Mouse (Mus musculus) brown adipose tissue, adult 24 weeks (tissue): ENCODE results near the gene Gast. TPM values are rescaled to one million over a fixed set of nuclear protein-coding genes. Genes with fewer than 3 reads are reported as not detected.
"Not testable (repeated sequence)": the region's sequence is repeated elsewhere in the genome, so short reads cannot be mapped to it uniquely, and the experiment has no call there.

Experiments
- H3K27ac ChIP-seq: fragments of 200-500 bp; replicated peaks from 2 replicates; pipeline ENCODE4 v1.5.1; 2012; ENCODE audit warnings: low read depth, mild to moderate bottlenecking, low read length
- H3K4me1 ChIP-seq: fragments of 200-500 bp; 2 replicates; pipeline ENCODE4 v1.6.1; 2012; ENCODE audit warnings: low read length, mixed read lengths; ENCODE audit not compliant: control insufficient read depth, insufficient read depth, insufficient read length
- H3K4me3 ChIP-seq: fragments of 200-500 bp; 2 replicates; pipeline ENCODE4 v1.5.1; 2012; ENCODE audit warnings: low read depth, mild to moderate bottlenecking, low read length, moderate library complexity; ENCODE audit not compliant: insufficient read depth
- polyA plus RNA-seq: library from polyadenylated mRNA; stranded (reverse); fragments of >200 nt; gene quantifications from 2 replicates; pipeline ENCODE4 v1.2.4, GENCODE M21; 2012; ENCODE audit not compliant: missing spikeins, insufficient read depth, insufficient read length

Gast gene
- polyA plus RNA-seq = not detected in 2 replicates

- Histone ChIP-seq H3K4me1 (no peaks in the 10 kb centered on the region), H3K27ac (no peak within 1 kb of the TSS), H3K4me3 (no peak within 1 kb of the TSS)
Measured at GRCm38 (mm10) chr11:100333944-100334457, at the start of gene Gast. Gene Gast, plus strand, starts transcription at chr11:100334407.

DNA sequence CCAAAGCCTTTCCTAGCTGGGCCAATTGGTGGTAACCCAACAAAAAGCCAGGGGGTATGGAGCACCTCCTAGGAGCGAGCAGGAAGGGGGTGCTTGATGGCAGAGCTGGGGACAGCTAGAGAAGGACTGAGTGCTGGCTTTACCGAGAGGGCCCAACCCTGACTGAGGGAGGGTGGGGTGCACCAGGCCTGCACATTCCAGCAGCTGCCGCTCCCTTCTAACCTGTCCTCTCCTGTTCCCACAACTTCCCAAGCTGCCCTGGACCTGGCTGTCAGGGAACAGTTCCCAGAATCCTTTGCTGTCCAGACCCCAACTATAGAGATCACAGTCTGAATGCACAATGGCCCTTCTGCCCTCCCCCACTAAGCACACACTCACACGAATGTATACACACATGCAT is 49.2 kb upstream of the Gast start:
- no peak overlapping the region for H3K4me3 ChIP-seq
- H3K27ac ChIP-seq = no peak overlapping the region
- H3K4me1 ChIP-seq = no peaks in the 10 kb centered on the region

DNA sequence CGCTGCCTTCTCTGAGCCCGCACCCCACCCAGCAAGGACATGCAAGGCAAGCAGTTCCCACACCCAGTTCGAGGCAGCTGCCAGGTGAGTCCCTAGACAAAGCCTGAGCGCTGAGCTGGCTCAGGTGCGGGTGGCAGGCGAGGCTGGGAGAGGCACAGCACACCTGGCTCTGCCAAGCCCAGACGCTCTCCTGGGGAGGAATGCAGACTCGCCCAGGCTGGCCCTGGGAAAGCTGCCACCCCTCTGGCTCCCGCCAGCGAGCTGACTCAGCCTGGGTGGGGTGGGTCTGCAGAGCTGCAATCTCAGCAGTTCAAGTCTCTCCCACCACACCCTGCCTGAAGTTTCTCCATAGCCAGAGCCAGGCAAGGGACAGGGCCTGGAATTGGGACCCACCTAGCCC is 47.2 kb upstream of the Gast start:
- no peaks in the 10 kb centered on the region for H3K4me1 ChIP-seq
- H3K4me3 ChIP-seq = no peak overlapping the region
- no peak overlapping the region for H3K27ac ChIP-seq

- no peak overlapping the region for H3K27ac ChIP-seq
- H3K4me1 ChIP-seq = no peaks in the 10 kb centered on the region
- H3K4me3 ChIP-seq = no peak overlapping the region
Measured at GRCm38 (mm10) chr11:100288942-100289341, 45.3 kb upstream of the Gast start.

DNA sequence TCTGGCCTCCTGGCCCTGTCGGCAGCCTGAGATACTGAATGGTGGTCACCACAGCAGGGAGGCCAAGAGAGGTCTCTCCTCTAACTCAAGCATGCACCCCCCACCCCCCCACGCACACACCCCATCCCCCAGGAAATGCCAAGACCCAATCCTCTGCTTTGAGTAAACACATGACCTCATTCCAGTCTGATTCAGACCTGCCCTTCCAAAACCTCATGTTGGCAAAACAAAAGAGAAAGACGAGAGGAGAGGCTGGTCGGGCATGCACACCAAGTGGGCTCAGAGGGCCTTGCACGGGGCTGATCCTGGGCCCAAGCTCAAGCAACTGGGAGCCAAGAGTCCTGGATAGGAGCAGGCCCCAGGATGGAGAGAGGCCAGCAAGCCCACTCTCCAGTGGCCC is 44.0 kb upstream of the Gast start:
- H3K4me3 ChIP-seq = no peak overlapping the region
- no peaks in the 10 kb centered on the region for H3K4me1 ChIP-seq
- H3K27ac ChIP-seq = no peak overlapping the region

DNA sequence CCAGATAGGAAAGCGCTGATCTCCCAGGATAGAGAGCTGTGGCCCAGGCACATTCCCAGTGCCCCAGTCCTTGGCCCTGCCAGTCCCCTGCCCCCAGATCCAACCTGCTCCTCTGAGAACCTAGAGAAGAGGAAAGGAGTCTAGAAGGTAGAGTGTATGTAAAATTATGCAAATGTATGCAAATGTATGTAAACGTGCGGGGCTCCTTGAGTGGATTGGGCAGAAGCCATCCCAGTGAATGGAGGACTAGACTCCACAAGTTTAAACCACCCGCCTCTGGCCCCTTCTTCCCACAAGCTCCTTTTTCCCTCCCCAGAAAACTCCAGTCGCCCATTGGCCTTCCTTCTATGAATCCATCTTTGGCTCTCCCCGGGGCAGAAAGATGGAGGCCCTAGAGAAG is 41.3 kb upstream of the Gast start:
- H3K4me1 ChIP-seq = no peaks in the 10 kb centered on the region
- H3K4me3 ChIP-seq = no peak overlapping the region
- no peak overlapping the region for H3K27ac ChIP-seq

DNA sequence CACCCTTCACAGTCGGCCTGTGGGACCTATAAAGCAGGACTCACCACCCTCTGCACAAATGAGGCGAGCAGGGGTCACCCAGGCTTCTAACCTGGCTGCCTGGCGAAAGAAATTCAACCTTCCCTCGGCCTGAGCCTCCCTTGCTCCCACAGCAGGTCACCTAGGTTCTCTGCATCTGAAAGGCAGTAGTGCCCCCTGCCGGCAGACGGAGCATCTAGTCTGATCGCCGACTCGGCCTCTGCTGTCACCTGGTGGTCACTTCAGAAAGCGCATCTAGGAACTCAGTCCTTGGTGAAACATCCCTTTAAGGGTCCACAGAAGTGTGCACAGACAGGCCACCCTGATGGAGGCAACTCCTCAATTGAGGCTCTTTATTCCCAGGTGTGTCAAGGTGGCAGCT is 38.9 kb upstream of the Gast start:
- H3K4me3 ChIP-seq = no peak overlapping the region
- no peak overlapping the region for H3K27ac ChIP-seq
- H3K4me1 ChIP-seq = no peaks in the 10 kb centered on the region

GRCm38 (mm10) chr11:100297801-100298200 is 36.4 kb upstream of the Gast start:
- Histone ChIP-seq H3K4me3 (no peak overlapping the region), H3K4me1 (no peaks in the 10 kb centered on the region), H3K27ac (no peak overlapping the region)

DNA sequence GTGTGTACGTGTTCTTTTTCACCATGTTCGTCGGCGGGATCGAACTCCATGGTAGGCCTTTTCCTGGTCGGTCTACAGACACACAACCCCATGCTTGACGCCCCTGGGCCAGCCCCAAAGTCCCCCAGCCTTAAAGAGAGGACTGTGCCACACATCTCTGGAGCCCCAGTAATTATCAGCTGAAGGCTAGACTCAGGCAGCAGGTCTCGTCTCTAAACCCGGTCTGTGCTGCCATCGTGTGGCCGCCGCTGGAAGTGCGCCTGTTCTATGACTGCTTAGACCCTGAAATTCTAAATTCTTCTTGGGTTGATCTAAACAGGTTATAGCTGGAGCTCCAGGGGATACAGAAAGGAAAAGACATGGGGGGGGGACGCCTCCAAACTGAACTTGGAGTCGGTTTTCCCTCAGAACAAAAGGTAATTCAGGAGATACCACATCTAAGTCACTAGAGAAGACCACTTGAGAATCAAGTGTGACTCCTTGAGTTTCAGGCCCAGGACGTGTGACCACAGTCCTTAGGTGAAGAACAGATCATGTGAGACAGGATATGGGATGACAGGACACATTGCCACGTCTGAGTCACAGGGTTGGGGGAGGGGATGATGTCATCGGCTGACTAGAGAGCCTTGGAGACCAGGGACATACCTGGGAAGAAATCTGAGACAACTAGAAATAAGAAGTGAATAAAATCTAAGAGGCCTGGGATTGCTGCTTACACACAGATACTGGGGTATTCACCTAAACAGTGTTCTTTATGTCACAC is 35.8 kb upstream of the Gast start:
- Histone ChIP-seq H3K4me1 (no peaks in the 10 kb centered on the region), H3K27ac (no peak overlapping the region), H3K4me3 (no peak overlapping the region)

DNA sequence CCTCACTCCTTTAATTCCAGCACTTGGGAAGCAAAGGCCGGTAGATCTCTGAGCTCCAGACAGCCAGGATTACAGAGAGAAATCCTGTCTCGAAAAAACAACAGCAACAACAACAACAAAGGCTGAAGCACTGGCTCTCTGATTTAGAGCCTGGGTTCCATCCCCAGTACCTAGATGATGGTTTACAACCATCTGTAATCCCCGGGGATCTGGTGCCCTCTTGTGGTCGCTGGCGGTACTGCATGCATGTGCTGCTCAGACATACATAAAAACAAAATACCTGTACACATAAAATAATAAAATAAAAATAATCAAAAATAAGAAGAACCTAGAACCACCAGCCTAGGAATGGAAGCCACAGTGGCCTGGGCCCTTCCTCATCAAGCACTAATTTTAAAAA is 33.9 kb upstream of the Gast start:
- Histone ChIP-seq H3K4me3 (no peak overlapping the region), H3K4me1 (no peaks in the 10 kb centered on the region), H3K27ac (no peak overlapping the region)

- H3K27ac ChIP-seq = no peak overlapping the region
- H3K4me3 ChIP-seq = no peak overlapping the region
- H3K4me1 ChIP-seq = no peaks in the 10 kb centered on the region
Measured at GRCm38 (mm10) chr11:100301292-100301691, 32.9 kb upstream of the Gast start.

DNA sequence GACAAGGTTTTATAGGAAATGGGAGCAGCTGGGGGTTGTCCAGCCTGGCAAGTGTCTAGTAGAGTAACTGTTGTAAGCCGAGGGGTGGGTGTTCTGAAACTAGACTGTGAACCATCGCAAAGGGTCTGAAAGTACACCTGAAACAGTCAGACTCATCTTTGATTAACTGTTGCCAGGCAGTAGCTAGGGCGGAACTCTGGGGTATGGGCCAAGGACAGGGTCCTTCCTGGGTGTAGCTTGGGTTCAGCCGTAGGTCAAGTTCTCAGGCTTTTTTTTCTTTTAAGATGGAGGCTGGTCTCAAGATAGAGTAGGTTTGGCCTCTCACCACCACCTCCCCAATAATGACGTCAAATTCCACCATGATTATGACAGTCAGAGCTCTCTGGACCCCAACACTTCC is 26.3 kb upstream of the Gast start:
- H3K4me3 ChIP-seq = no peak overlapping the region
- no peak overlapping the region for H3K27ac ChIP-seq
- H3K4me1 ChIP-seq = no peaks in the 10 kb centered on the region; the same call in 1 of the 2 replicates

GRCm38 (mm10) chr11:100308672-100309071 is 25.5 kb upstream of the Gast start:
- not testable (repeated sequence) for H3K27ac ChIP-seq

GRCm38 (mm10) chr11:100311656-100312055 is 22.6 kb upstream of the Gast start:
- Histone ChIP-seq H3K27ac (no peak overlapping the region), H3K4me3 (no peak overlapping the region), H3K4me1 (no peaks in the 10 kb centered on the region; the same call in 1 of the 2 replicates)

More at GRCm38 (mm10) chr11:100308672-100309071, 25.5 kb upstream of the Gast start:
- not testable (repeated sequence) for H3K4me1 ChIP-seq, H3K4me3 ChIP-seq

GRCm38 (mm10) chr11:100312096-100312679 is 22.0 kb upstream of the Gast start:
- no peak overlapping the region for H3K4me3 ChIP-seq
- H3K4me1 ChIP-seq = no peaks in the 10 kb centered on the region; the same call in 1 of the 2 replicates
- no peak overlapping the region for H3K27ac ChIP-seq

GRCm38 (mm10) chr11:100313424-100313823 is 20.8 kb upstream of the Gast start:
- Histone ChIP-seq H3K4me1 (no peaks in the 10 kb centered on the region; the same call in 1 of the 2 replicates), H3K27ac (no peak overlapping the region), H3K4me3 (no peak overlapping the region)
